Mouse (Mus musculus): ENCODE measurements around the gene Usp7. TPM values are rescaled to one million over a fixed set of nuclear protein-coding genes. Genes with fewer than 3 reads are reported as not detected.

The Usp7 gene
- 100 to 1,000 TPM in 1 of 2 experiments, 10 to 100 TPM in 1; 83.9 to 128 TPM for total RNA-seq (2021)
- polyA plus RNA-seq (2012; rRNA removed) = 6.8 and 9.6 TPM in 2 replicates
- long read RNA-seq, full-length matches to known transcripts = 1 of 5 reads
- long read RNA-seq, partial matches to known transcripts = 3 of 5 reads
- long read RNA-seq, other reads (novel, unspliced or antisense) = 1 of 5 reads

- DNase-seq = no peak
These were observed at the start of gene Usp7 for GRCm38 (mm10) chr16:8791949-8792557. Gene Usp7, minus strand, starts transcription at chr16:8792308.

DNA sequence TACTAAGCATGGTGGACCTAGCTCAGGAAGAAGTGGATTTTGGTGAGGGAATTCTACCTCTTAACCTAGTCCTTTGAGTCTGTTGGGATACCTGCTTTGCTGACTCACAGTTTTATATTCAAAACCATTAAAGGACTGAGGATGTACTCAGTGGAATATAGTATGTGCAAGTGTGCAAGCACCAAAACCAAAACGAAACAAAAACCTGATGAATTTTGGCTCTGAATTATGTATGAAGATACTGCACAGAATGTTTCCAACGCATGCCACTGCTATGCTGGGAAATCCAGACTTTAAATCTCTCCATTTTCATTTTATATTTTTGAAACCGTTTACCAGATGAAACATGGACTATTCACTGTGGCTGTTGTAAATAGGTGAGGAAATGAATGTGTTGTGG lies 48.4 kb upstream of the Usp7 start:
- DNase-seq = no peak

DNA sequence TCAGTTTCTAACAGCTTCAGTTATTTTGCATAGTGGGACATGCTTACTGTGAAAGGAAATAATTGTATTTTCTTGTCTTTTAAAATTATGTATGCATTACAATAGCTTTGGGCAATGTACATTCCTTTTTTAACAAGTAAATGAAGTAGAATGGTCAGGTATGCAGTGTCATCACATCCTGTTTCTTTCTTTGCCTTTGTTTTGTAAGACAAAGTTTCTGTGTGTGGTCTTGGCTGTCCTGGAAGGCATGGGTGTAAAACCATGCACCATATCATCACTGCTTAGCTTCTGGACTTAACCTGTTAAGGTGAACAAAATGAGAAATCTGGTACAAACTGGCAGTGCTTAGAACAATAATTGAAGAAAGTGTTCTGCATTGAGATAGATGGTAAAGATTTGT lies 46.8 kb upstream of the Usp7 start:
- no peak for DNase-seq

- no peak for DNase-seq
These were observed 45.5 kb upstream of the Usp7 start for GRCm38 (mm10) chr16:8837595-8837994.

- DNase-seq = no peak
These were observed 44.8 kb upstream of the Usp7 start for GRCm38 (mm10) chr16:8836876-8837275.

- DNase-seq = peak; percentile 43
These were observed 39.1 kb upstream of the Usp7 start for GRCm38 (mm10) chr16:8831241-8831640.

GRCm38 (mm10) chr16:8830431-8831211 lies 38.5 kb upstream of the Usp7 start:
- peak; percentile 88 for DNase-seq

- peak; percentile 99 for DNase-seq
These were observed 37.7 kb upstream of the Usp7 start, which contains the start of gene 1810013L24Rik for GRCm38 (mm10) chr16:8829564-8830359. Gene 1810013L24Rik, plus strand, starts transcription at chr16:8830100.

GRCm38 (mm10) chr16:8828636-8829563 lies 36.8 kb upstream of the Usp7 start:
- DNase-seq = no peak

DNA sequence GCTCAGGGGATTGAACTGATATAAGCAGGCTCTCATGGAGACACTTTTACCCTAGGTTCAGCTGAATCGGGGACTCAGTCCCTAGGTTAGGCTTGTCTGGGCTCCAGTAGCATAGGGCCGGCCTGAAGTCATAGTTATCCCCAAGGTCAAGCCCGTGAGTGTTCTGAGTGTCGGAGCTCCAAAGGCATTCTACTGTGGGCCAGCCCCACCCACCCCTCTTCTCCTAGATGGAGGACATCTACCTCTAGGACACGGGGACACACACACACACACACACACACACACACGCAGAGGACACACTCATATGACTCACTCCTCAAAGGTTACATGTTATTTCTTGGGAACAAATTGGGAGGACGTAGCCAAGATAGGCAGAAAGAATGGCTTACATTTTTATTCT lies 35.3 kb upstream of the Usp7 start:
- DNase-seq = peak; percentile 55

GRCm38 (mm10) chr16:8823661-8824060 lies 31.6 kb upstream of the Usp7 start:
- DNase-seq = no peak

DNA sequence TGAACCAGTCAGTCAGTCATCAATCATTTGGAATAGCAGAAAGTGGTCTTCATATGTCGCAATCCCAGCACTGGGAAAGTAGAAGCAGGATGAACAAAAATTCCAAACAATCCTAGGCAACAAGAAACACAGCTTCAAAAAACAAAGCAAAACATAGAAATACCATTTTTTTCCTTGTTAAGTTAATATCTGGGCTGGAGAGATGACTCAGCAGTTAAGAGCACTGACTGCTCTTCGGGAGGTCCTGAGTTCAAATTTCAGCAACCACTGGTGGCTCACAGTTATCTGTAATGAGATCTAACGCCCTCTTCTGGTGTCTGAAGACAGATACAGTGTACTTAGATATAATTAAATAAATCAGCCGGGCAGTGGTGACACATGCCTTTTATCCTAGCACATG lies 30.5 kb upstream of the Usp7 start:
- DNase-seq = no peak

DNA sequence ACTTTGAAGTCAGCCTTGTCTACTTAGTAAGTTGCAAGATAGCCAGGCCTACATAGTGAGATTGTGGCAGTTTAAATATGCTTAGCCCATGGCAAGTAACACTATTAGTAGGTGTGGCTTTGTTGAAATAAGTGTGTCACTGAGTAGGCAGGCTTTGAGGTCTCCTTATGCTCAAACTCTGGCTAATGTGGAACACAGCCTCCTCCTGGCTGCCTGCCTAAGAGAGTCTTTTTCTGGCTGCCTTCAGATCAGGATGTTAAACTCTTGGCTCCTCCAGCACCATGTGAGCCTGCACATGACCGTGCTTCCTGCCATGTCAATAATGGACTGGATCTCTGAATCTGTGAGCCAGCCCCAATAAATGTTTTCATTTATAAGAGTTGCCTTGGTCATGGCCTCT lies 29.3 kb upstream of the Usp7 start:
- no peak for DNase-seq

DNA sequence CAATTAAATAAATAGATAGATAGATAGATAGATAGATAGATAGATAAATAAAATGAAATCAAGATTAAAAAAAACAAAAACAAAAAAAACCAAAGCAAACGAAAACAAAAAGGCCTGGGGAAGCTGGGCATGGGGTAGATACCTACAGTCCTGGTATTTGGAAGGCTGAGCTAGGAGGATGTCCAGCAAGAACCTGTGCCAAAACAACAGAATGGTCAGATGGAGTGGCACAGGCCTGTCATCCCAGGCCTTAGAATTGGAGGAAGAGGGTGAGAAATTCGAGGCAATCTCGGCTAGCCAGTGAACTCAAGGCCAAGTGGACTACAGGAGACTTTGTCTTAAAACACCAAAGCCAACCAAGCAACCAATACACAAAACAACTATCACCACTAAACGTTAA lies 25.8 kb upstream of the Usp7 start:
- no peak for DNase-seq

GRCm38 (mm10) chr16:8810399-8811127 lies 18.5 kb upstream of the Usp7 start:
- peak; percentile 89 for DNase-seq

DNA sequence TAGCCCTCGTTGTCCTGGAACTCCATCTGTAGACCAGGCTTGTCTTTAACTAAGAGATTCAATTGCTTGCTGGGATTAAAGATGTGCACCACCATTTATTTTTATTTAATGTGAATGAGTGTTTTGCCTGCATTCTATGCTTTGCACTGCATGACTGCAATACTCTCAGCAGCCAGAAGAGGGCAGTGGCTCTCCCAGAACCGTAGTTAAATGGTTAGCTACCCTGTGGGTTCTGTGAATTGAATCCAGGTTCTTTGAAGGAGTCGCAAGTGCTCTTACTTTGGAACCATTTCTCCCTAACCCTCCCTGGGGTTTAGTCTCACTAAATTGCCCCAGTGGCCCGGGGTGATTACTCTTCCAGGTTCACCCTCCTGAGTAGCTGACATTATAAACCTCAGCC lies 14.6 kb upstream of the Usp7 start:
- peak; percentile 28 for DNase-seq

GRCm38 (mm10) chr16:8795906-8796305 lies 3.8 kb upstream of the Usp7 start:
- peak; percentile 55 for DNase-seq

DNA sequence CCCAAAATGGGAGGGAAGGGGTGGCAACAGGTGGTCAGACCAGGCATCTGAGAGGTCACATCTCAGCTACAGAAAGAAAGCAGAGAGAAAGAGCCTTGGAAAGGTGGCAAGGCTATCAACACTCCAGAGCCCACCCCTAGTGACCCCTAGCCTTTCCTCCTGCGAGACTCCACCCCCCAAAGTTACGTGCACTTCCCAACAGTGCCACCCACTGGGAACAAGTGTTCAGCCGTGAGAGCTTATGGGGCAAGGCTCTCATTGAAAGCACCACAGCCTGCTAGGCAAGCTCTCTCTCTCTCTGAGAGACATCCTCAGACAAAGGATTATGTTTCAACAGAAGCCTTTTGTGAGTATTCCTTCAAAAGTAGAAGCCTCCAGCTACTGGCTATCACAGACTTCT lies 2.8 kb upstream of the Usp7 start:
- no peak for DNase-seq

- peak; percentile 65 for DNase-seq
These were observed 1.2 kb downstream of the Usp7 start for GRCm38 (mm10) chr16:8790886-8791285.

DNA sequence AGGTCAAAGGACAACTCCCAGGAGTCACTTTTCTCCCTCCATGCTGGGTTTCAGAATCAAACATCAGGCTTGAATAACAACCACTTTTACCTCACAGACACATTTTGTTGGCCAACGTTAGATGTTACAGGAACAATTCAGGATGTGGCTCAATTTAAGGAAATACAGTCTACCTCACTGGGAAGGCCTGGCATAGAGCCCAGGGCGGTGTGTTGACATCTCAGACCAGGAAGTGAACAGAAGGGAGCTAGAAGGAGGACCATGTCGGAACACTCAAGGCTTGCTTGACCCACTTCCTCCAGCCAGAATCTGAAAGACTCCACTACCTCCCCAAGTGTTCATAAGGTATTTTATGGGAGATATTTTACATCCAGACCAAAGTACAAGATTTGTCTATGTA lies 7.4 kb downstream of the Usp7 start:
- peak; percentile 30 for DNase-seq

Measured in adrenal gland, adult 2 months (tissue).